Mouse (Mus musculus): ENCODE results near the gene Rgs12. TPM values are rescaled to one million over a fixed set of nuclear protein-coding genes. Genes with fewer than 3 reads are reported as not detected.

The Rgs12 gene
- total RNA-seq, 2 experiments from 2014 or later, result 6.2 to 8.5 TPM

GRCm38 (mm10) chr5:35020410-35021241 is 71.4 kb downstream of the Rgs12 start:
- no peak for ATAC-seq (ENCODE audit: poor library complexity, severe bottlenecking)

DNA sequence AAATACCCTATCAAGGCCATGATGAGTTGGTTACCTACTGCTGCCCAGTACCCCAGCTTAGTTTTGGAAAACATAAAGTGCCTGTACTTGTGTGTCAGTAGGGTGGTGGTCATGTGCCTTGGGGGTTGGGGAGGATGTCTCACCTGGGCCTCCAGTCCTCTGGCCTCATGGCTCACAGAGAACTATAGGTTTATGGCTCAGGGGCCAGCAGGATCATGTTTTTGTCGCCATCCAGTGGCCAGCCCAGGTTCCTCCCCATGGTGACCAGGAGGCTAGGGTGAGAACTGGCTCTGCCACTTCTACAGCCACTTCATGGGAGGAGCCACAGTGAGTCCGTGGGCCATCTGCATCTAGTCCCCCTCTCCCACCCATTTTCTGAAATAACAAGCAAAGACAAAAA is 75.7 kb downstream of the Rgs12 start:
- ATAC-seq (ENCODE audit: poor library complexity, severe bottlenecking), result peak; percentile 60; the same call in 1 of the 2 replicates

- no peak for ATAC-seq (ENCODE audit: poor library complexity, severe bottlenecking)
These were observed 80.1 kb downstream of the Rgs12 start for GRCm38 (mm10) chr5:35029303-35029702.

DNA sequence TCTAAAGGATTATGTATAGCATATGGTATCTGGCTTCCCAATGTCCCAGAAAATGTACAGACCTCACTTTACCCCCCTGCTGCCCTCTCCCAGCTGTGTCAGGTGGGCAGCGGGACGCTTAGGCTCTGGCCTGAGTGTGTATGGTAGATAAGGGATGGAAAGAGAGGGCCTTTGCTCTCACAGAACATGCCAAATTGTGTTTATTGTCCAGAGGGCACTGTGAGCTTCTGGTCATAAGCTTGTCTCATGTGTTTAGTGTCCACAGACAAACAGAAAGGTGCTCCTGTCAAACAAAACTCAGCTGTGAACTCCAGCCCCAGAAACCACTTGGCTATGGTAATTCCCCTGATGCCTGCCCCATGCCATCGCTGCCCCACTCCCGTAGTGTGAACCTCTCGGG is 80.5 kb downstream of the Rgs12 start:
- no peak for ATAC-seq (ENCODE audit: poor library complexity, severe bottlenecking)

DNA sequence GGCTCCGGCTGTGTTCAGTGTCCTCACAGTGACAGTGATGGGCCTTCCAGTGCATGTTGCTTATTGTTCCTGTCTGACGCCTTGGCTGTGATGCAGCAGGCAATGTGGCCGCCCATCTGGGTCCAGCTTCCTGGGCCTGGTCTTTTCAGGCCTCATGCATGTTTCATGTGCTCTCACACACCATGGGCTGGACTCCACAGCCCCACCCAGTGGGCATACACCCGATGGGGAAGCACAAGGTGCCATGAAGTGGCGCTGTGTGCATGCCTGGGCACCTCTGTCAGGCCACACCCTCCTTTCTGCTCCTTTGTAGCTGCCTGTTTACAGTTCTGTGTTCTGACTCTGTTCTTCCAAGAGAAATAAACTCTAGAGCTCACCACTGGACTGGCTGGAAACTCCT is 83.8 kb downstream of the Rgs12 start:
- ATAC-seq (ENCODE audit: poor library complexity, severe bottlenecking), result peak; percentile 34; the same call in 1 of the 2 replicates

- ATAC-seq (ENCODE audit: poor library complexity, severe bottlenecking), result no peak
These were observed 84.4 kb downstream of the Rgs12 start for GRCm38 (mm10) chr5:35033619-35034018.

DNA sequence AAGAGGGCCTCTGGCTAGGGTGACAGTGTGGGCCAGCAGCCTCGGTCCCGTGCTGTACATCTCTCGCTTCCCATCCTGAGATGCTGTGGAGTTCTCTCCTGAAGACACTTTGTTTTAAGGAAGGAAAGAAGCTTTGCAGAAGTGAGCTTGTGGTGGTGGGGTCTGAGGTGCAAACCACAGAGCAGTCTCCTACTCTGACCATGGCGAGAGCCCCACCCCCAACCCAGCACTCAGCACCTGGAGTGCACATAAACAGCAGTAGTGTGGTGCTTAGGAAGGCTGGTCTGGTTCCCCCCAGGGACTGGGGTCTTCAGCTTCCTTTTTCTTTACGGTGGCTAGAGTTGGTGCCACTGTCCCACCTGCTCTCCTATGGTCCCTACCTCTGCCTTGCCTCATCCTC is 85.9 kb downstream of the Rgs12 start:
- ATAC-seq (ENCODE audit: poor library complexity, severe bottlenecking), result peak; percentile 49; the same call in 1 of the 2 replicates

- ATAC-seq (ENCODE audit: poor library complexity, severe bottlenecking), result no peak
These were observed 86.5 kb downstream of the Rgs12 start for GRCm38 (mm10) chr5:35035795-35036194.

GRCm38 (mm10) chr5:35037438-35037837 is 88.2 kb downstream of the Rgs12 start:
- ATAC-seq (ENCODE audit: poor library complexity, severe bottlenecking), result no peak

DNA sequence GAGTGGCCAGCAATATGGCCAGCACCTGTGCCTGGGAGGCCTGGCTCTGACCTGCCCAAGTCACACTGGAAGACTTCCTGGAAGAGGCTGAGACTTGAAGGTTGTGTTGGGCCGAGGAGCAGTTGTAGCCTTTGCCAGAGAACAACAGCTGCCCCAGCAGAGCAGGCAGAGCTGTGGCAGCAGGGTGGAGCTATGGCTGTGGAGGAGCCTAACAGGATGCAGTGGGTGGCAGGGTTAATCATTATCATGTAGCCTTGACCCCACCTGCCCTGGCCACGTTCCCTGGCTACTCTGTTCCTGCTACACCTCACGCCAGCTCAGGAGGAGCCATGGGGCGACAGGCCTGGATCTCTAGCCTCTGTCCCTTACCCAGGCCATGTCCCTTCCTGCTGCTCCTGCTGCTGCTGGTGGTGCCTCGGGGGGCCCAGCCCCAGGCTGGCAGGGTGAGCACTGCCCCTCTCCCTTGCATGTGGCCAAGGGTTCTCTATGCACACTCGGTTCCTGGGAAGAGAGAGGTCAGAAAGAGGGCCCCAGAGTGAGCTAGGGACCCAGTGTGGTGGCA is 92.1 kb downstream of the Rgs12 start, which contains the start of gene Hgfac:
Gene Hgfac, plus strand, starts transcription at position 242 of the 562 bp plus-strand sequence.
- no peak for ATAC-seq (ENCODE audit: poor library complexity, severe bottlenecking)

GRCm38 (mm10) chr5:35042431-35043109 is 93.3 kb downstream of the Rgs12 start:
- peak; percentile 72 for ATAC-seq (ENCODE audit: poor library complexity, severe bottlenecking)

- peak; percentile 71 for ATAC-seq (ENCODE audit: poor library complexity, severe bottlenecking)
These were observed 93.8 kb downstream of the Rgs12 start for GRCm38 (mm10) chr5:35043110-35043451.

DNA sequence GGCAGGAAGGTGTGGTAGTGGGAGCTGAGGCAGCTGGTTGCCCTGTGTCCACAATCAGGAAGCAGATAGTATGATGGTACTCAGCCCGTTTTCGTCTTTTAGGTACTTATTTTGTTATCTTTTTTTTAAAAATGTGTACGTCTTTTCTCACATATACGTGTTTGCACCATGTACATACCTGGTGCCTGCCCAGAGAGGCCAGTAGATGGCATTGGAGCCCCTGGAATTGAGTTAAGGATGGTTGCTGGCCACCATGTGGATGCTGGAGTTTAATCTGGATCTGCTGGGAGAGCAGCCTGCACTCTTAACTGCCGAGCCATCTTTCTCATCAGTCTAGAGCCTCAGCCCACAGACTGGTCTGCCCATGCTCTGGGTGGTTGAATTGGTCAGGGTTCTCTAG is 101.3 kb downstream of the Rgs12 start:
- no peak for ATAC-seq (ENCODE audit: poor library complexity, severe bottlenecking)

DNA sequence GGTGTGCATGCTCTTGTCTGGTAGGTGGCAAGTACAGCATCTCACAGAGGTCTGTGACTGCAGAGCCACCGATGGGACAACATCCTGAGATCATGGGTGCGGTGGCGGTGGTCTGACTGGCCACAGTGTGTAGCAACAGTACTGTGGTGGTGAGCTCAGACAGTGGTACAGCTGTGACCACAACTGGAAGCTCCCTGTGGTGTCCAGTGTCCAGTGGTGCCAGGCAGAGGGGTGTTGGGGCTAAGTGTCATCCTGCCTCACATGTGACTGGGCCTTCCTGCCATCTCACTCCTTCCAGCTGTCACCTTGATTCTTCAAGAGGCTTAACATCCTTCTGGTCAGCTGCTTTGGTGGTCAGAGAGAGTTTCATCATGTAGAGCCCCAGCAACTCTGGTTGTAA is 105.4 kb downstream of the Rgs12 start:
- ATAC-seq (ENCODE audit: poor library complexity, severe bottlenecking), result no peak

- ATAC-seq (ENCODE audit: poor library complexity, severe bottlenecking), result no peak
These were observed 105.8 kb downstream of the Rgs12 start for GRCm38 (mm10) chr5:35055076-35055475.

GRCm38 (mm10) chr5:35056604-35057432 is 107.6 kb downstream of the Rgs12 start, which contains the start of gene Dok7:
Dok7 (plus strand) TSS chr5:35056766.
- no peak for ATAC-seq (ENCODE audit: poor library complexity, severe bottlenecking)

GRCm38 (mm10) chr5:35057582-35057981 is 108.3 kb downstream of the Rgs12 start:
- no peak for ATAC-seq (ENCODE audit: poor library complexity, severe bottlenecking)

- ATAC-seq (ENCODE audit: poor library complexity, severe bottlenecking), result no peak
These were observed 109.0 kb downstream of the Rgs12 start for GRCm38 (mm10) chr5:35058216-35058615.

- no peak for ATAC-seq (ENCODE audit: poor library complexity, severe bottlenecking)
These were observed 110.9 kb downstream of the Rgs12 start for GRCm38 (mm10) chr5:35060098-35060497.

- no peak for ATAC-seq (ENCODE audit: poor library complexity, severe bottlenecking)
These were observed 120.6 kb downstream of the Rgs12 start for GRCm38 (mm10) chr5:35069841-35070240.

DNA sequence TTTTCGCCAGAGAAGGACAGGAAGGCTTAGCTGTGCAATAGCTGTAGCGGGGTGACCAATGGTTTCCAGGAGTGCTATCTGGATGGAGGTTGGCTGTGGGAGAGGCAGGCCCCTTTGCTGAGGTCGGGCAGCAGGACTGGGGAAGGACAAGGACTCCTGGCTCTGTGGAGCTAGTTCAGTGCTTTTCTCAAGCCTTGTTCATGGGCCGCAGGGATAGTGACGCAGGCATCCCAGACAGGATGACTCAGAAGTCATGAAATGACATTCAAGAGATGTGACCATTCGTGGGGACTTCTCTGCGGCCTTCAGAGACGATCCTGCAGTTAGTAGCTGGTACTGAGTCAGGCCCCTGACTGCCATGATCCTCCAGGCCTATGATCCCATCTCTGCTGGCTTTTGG is 121.1 kb downstream of the Rgs12 start:
- no peak for ATAC-seq (ENCODE audit: poor library complexity, severe bottlenecking)
